Mouse (Mus musculus): Measurements from ENCODE around the gene Mok. TPM values are rescaled to one million over a fixed set of nuclear protein-coding genes. Genes with fewer than 3 reads are reported as not detected.
"Not testable (repeated sequence)": the region's sequence is repeated elsewhere in the genome, so short reads cannot be mapped to it uniquely, and the experiment has no call there.

Mok gene
- under 1 TPM; 0.22 to 0.29 TPM for polyA plus RNA-seq (2017; shearing (Covaris generic))

- peak; percentile 65 for ATAC-seq
Measured at GRCm38 (mm10) chr12:110840348-110841198, at the start of gene Mok. Gene Mok (minus strand): TSS chr12:110840939.

GRCm38 (mm10) chr12:110889036-110890020, 48.6 kb upstream of the Mok start, which contains the start of the genes Cinp and Tecpr2:
Gene Cinp (minus strand): TSS chr12:110889145.
Gene Tecpr2 (plus strand): TSS chr12:110889264.
- ATAC-seq, result peak; percentile 96

GRCm38 (mm10) chr12:110888606-110889005, 47.9 kb upstream of the Mok start:
- ATAC-seq, result peak; percentile 3

GRCm38 (mm10) chr12:110888106-110888505, 47.4 kb upstream of the Mok start:
- ATAC-seq, result no peak

DNA sequence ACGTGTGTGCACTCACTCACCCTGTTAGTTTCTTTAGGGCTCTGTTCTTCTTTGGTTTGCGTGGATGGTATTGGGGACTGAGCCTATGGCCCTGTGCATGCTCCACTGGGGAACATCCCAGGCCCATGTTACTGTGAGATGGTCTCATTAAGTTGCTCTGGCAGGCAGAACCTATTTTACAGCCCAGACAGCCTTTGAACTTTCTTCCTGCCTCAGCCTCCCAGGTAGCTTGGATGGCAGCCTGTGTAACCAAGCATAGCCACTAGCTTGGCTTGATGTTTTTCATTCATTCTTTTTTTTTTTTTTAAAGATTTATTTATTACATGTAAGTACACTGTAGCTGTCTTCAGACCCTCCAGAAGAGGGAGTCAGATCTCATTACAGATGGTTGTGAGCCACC, 44.5 kb upstream of the Mok start:
- ATAC-seq, result no peak

GRCm38 (mm10) chr12:110882291-110882690, 41.6 kb upstream of the Mok start:
- ATAC-seq, result no peak

GRCm38 (mm10) chr12:110875351-110875750, 34.6 kb upstream of the Mok start:
- no peak for ATAC-seq

GRCm38 (mm10) chr12:110871247-110871646, 30.5 kb upstream of the Mok start:
- ATAC-seq, result no peak

GRCm38 (mm10) chr12:110870107-110870506, 29.4 kb upstream of the Mok start:
- ATAC-seq, result no peak

GRCm38 (mm10) chr12:110865989-110866388, 25.2 kb upstream of the Mok start:
- ATAC-seq, result no peak

- ATAC-seq, result no peak
Measured at GRCm38 (mm10) chr12:110865571-110865970, 24.8 kb upstream of the Mok start.

- ATAC-seq, result no peak
Measured at GRCm38 (mm10) chr12:110864008-110864407, 23.3 kb upstream of the Mok start.

GRCm38 (mm10) chr12:110861256-110861655, 20.5 kb upstream of the Mok start:
- ATAC-seq, result peak; percentile 32

DNA sequence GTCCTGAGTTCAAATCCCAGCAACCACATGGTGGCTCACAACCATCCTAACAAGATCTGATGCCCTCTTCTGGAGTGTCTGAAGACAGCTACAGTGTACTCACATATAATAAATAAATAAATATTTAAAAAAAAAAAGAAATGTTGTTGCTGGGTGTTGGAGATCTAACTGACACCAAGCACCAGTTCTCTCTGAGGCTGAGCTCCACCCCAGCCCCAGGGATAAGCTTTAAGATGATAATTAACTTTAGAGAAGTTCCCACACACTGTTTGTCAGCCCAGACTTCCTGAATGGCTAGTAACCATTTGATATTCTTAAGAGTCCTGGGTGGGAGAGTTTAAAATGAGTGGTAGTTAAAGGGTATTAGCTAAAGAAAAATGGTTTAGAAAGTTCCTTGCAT, 19.6 kb upstream of the Mok start:
- ATAC-seq, result no peak

DNA sequence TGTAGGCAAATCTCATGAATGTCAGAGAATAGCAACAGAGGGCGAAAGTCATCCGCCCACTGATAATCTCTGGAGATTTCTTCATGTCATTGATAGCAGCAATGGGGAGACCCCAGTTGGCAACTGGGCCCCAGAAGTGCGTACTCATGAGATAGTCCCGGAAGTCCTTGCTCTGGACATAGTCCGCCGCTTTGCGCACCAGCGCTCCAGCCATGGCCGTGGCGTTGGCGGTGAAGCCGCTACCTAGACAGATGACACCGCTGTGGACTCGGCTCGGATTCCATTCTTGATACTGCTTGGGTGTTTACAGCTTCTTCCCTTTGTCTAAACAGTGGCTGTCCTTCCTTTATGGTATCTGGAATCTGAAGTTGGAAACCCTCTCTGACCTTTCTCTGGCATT, 17.9 kb upstream of the Mok start:
- ATAC-seq, result not testable (repeated sequence)

- ATAC-seq, result peak; percentile 54
Measured at GRCm38 (mm10) chr12:110857196-110857595, 16.5 kb upstream of the Mok start.

GRCm38 (mm10) chr12:110854786-110855737, 14.3 kb upstream of the Mok start:
- no peak for ATAC-seq

- ATAC-seq, result no peak
Measured at GRCm38 (mm10) chr12:110851923-110852322, 11.2 kb upstream of the Mok start.

DNA sequence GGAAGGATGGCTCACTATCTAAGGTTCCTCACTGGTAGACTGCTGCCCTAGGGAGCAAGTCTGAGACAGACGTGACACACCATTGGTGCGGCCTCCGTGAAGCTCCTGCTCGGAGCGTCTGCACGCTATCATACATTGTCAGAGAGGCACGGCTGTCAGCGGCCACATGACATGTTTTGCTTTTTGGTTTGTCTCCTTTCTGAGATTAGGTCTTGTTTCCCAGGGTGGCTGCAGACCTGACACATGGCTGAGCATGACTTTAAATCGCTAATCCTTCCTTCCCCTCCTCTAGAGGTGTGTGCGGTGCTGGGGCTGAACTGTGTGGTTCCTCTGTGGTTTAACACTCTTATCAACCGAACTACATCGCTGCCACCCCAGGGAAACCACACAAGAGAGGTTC, 10.7 kb upstream of the Mok start:
- peak; percentile 10 for ATAC-seq

- no peak for ATAC-seq
Measured at GRCm38 (mm10) chr12:110850929-110851256, 10.2 kb upstream of the Mok start.

- peak; percentile 53 for ATAC-seq
Measured at GRCm38 (mm10) chr12:110850010-110850928, 9.5 kb upstream of the Mok start, which contains the start of gene Zfp839. Gene Zfp839 (plus strand): TSS chr12:110850253.
